1 mouse cellular context compared by ENCODE assay signal in the genomic region with DNA sequence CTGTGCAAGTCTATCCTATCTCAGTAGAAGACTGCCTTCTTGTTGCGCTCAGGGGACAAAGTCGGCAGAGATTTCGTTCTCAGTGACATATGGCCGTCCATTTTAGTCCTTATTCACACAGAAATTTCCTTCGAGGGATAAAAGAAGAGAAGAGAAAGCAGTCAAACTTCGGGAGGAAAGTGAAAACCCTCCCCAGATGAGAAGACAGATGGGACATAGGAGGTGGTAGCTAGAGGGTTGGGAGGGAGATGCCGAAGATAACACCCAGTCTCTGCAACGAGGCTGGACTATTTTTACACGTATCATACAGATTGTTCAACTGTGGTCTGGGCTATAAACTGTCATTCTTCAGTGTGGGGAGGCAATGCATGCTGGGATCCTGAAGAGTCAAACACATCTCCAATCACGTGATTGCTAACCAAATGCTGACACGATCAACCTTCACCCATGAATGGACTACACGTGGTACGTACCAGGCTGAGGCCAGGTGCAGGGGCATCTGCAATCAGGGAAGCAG.
TF ChIP-seq lines count a peak whose summit lies in the region.

No protein-coding gene starts in this region.

TF ChIP-seq in CH12.LX, 34 proteins besides CTCF, POLR2A, EP300 and RAD21 (continued from another document):
- TF ChIP-seq JUND (conservative IDR thresholded peaks at IDR 0.05; ENCODE audit: low read depth, low read length) (no peak), NRF1 (IDR thresholded peaks at IDR 0.05; ENCODE audit: low read depth, low read length) (no peak), ETS1 (conservative IDR thresholded peaks at IDR 0.05; ENCODE audit: low read depth, low read length) (no peak), RCOR1 (conservative IDR thresholded peaks at IDR 0.05; ENCODE audit: low read depth, low read length) (no peak), MAX (IDR thresholded peaks at IDR 0.05; ENCODE audit: low read length) (peak; percentile 75), HCFC1 (IDR thresholded peaks at IDR 0.05; ENCODE audit: low read depth, low read length) (no peak)
